Mouse (Mus musculus) embryonic fibroblast, embryonic 13.5 days (primary cell): ENCODE measurements at regions not wholly inside any gene's neighbourhood (a gene's known extent, or its start where the extent isn't known, plus 50 kb on each side); places are given as distances from the start of the nearest gene placed in this dataset.
"Not testable (repeated sequence)": the region's sequence is repeated elsewhere in the genome, so short reads cannot be mapped to it uniquely, and the experiment has no call there.

Experiments
- H3K27ac ChIP-seq: 2 replicates; pipeline ENCODE4 v1.5.1; 2012; ENCODE audit warnings: low read length, control low read depth, inconsistent platforms; ENCODE audit not compliant: insufficient read depth
- H3K4me1 ChIP-seq: 2 replicates; pipeline ENCODE4 v1.6.1; 2011; ENCODE audit warnings: low read length; ENCODE audit not compliant: control insufficient read depth, insufficient read depth
- H3K4me3 ChIP-seq: 2 replicates; pipeline ENCODE4 v1.5.1; 2011; ENCODE audit warnings: mild to moderate bottlenecking, control low read depth, low read length; ENCODE audit not compliant: insufficient read depth
- CTCF ChIP-seq: IDR thresholded peaks from 2 replicates; pipeline ENCODE4 v1.5.1; 2011; ENCODE audit warnings: mild to moderate bottlenecking, control low read depth, low read length, moderate library complexity, borderline replicate concordance; ENCODE audit not compliant: insufficient read depth
- POLR2A ChIP-seq: IDR thresholded peaks from 2 replicates; pipeline ENCODE4 v1.6.1; 2011; ENCODE audit warnings: low read depth, mild to moderate bottlenecking, control low read depth, low read length, moderate library complexity

- TF ChIP-seq CTCF (no peak), POLR2A (no peak)
- no peak overlapping the region for H3K4me3 ChIP-seq
- no peaks in the 10 kb centered on the region for H3K4me1 ChIP-seq
- no peak overlapping the region for H3K27ac ChIP-seq
Observed at GRCm38 (mm10) chr2:147989616-147990015, 57.2 kb downstream of the Foxa2 start.

- TF ChIP-seq POLR2A (no peak), CTCF (no peak)
Observed at GRCm38 (mm10) chr2:147988586-147988985, 58.2 kb downstream of the Foxa2 start.

GRCm38 (mm10) chr2:147985261-147985575 lies 61.6 kb downstream of the Foxa2 start:
- TF ChIP-seq POLR2A (no peak), CTCF (no peak)
- Histone ChIP-seq H3K4me1 (no peaks in the 10 kb centered on the region), H3K4me3 (no peak overlapping the region), H3K27ac (no peak overlapping the region)

More at GRCm38 (mm10) chr2:147988586-147988985, 58.2 kb downstream of the Foxa2 start:
- Histone ChIP-seq H3K4me1 (no peaks in the 10 kb centered on the region), H3K4me3 (no peak overlapping the region), H3K27ac (no peak overlapping the region)

GRCm38 (mm10) chr2:147984547-147985260 lies 62.1 kb downstream of the Foxa2 start:
- no peaks in the 10 kb centered on the region for H3K4me1 ChIP-seq
- no peak overlapping the region for H3K27ac ChIP-seq
- no peak overlapping the region for H3K4me3 ChIP-seq
- TF ChIP-seq CTCF (no peak), POLR2A (no peak)

- Histone ChIP-seq H3K27ac (no peak overlapping the region), H3K4me3 (no peak overlapping the region), H3K4me1 (no peaks in the 10 kb centered on the region)
- TF ChIP-seq CTCF (no peak), POLR2A (no peak)
Observed at GRCm38 (mm10) chr2:147980929-147981479, 65.8 kb downstream of the Foxa2 start.

- TF ChIP-seq POLR2A: no peak
- TF ChIP-seq CTCF: no peak
- Histone ChIP-seq H3K27ac (no peak overlapping the region), H3K4me1 (no peaks in the 10 kb centered on the region), H3K4me3 (no peak overlapping the region)
Observed at GRCm38 (mm10) chr2:147980408-147980807, 66.4 kb downstream of the Foxa2 start.

- TF ChIP-seq CTCF (no peak), POLR2A (no peak)
- Histone ChIP-seq H3K27ac (no peak overlapping the region), H3K4me1 (no peaks in the 10 kb centered on the region), H3K4me3 (no peak overlapping the region)
Observed at GRCm38 (mm10) chr2:147979660-147980364, 67.0 kb downstream of the Foxa2 start.

- Histone ChIP-seq H3K4me3 (no peak overlapping the region), H3K4me1 (no peaks in the 10 kb centered on the region), H3K27ac (no peak overlapping the region)
- TF ChIP-seq CTCF (no peak), POLR2A (no peak)
Observed at GRCm38 (mm10) chr2:147979001-147979400, 67.8 kb downstream of the Foxa2 start.

- TF ChIP-seq CTCF: no peak
- TF ChIP-seq POLR2A: no peak
- Histone ChIP-seq H3K27ac (no peak overlapping the region), H3K4me3 (no peak overlapping the region), H3K4me1 (no peaks in the 10 kb centered on the region)
Observed at GRCm38 (mm10) chr2:147974776-147975175, 72.0 kb downstream of the Foxa2 start.

- H3K4me3 ChIP-seq: no peak overlapping the region
- TF ChIP-seq POLR2A (no peak), CTCF (no peak)
- H3K27ac ChIP-seq: no peak overlapping the region
- H3K4me1 ChIP-seq: no peaks in the 10 kb centered on the region
Observed at GRCm38 (mm10) chr2:147968671-147969070, 78.1 kb downstream of the Foxa2 start.

- no peak for TF ChIP-seq CTCF
- no peak for TF ChIP-seq POLR2A
- Histone ChIP-seq H3K4me1 (no peaks in the 10 kb centered on the region), H3K4me3 (no peak overlapping the region), H3K27ac (no peak overlapping the region)
Observed at GRCm38 (mm10) chr2:147967829-147968529, 78.8 kb downstream of the Foxa2 start.

GRCm38 (mm10) chr2:147963284-147963683 lies 83.5 kb downstream of the Foxa2 start:
- H3K4me3 ChIP-seq, H3K4me1 ChIP-seq, H3K27ac ChIP-seq: not testable (repeated sequence)
